Mouse (Mus musculus) lung, postnatal 0 days (tissue): ENCODE measurements around the gene Kdm4b. TPM values are rescaled to one million over a fixed set of nuclear protein-coding genes. Genes with fewer than 3 reads are reported as not detected.

Experiments
- ATAC-seq: fragments of 200-750 bp; cut with Nextera tagmentation; 2 replicates; pipeline ENCODE4 v1.8.0; 2017; ENCODE audit warnings: moderate library complexity
- DNase-seq: peaks from one replicate; pipeline ENCODE4 v3.0.0-alpha.2; 2016; ENCODE audit warnings: low spot score
- H3K27ac ChIP-seq: fragments of 300-500 bp; sonication (generic); 2 replicates; pipeline ENCODE4 v1.5.1; 2014; ENCODE audit warnings: antibody characterized with exemption, mild to moderate bottlenecking, low read length, mixed read lengths
- H3K27me3 ChIP-seq: fragments of 300-500 bp; sonication (generic); replicated peaks from 2 replicates; pipeline ENCODE4 v1.6.1; 2014; ENCODE audit warnings: low read length, mixed read lengths; ENCODE audit not compliant: insufficient read depth
- H3K36me3 ChIP-seq: fragments of 300-500 bp; sonication (generic); 2 replicates; pipeline ENCODE4 v1.6.1; 2014; ENCODE audit warnings: low read length, mixed read lengths; ENCODE audit not compliant: insufficient read depth
- H3K4me1 ChIP-seq: fragments of 300-500 bp; sonication (generic); 2 replicates; pipeline ENCODE4 v1.6.1; 2014; ENCODE audit warnings: antibody characterized with exemption, low read depth, low read length, mixed read lengths; ENCODE audit not compliant: insufficient read depth
- H3K4me2 ChIP-seq: fragments of 300-500 bp; sonication (generic); replicated peaks from 2 replicates; pipeline ENCODE4 v1.6.1; 2014; ENCODE audit warnings: low read depth, mild to moderate bottlenecking, low read length, moderate library complexity, mixed read lengths
- H3K4me3 ChIP-seq: fragments of 300-500 bp; sonication (generic); 2 replicates; pipeline ENCODE4 v1.5.1; 2014; ENCODE audit warnings: low read depth, low read length
- H3K9ac ChIP-seq: fragments of 300-500 bp; sonication (generic); replicated peaks from 2 replicates; pipeline ENCODE4 v1.6.1; 2014; ENCODE audit warnings: low read depth, mild to moderate bottlenecking
- H3K9me3 ChIP-seq: fragments of 300-500 bp; sonication (generic); 2 replicates; pipeline ENCODE4 v1.6.1; 2016; ENCODE audit warnings: low read length, mixed read lengths
- CTCF ChIP-seq: IDR thresholded peaks from 2 replicates; pipeline ENCODE4 v1.5.1; 2016; ENCODE audit warnings: antibody characterized with exemption, mild to moderate bottlenecking
- EP300 ChIP-seq: IDR thresholded peaks from 2 replicates; pipeline ENCODE4 v1.6.1; 2016; ENCODE audit warnings: antibody characterized with exemption, mild to moderate bottlenecking, control low read depth
- WGBS: fragments of 180-500 bp; shearing (Covaris S2); extraction: QIAGEN DNeasy Blood & Tissue Kit; methylation state at CpG from one replicate; pipeline ENCODE4 v1.1.7; 2014; 5-methylcytosine and 5-hydroxymethylcytosine counted together
- polyA plus RNA-seq: library from polyadenylated mRNA; unstranded; fragments of >200 nt; fragmentation: Nextera tagmentation; extraction: Ambion mirVana; gene quantifications from 2 replicates; pipeline ENCODE4 v1.2.1, GENCODE M21; 2015

The Kdm4b gene
- polyA plus RNA-seq, 1 experiment from 2014 or later: 19.7 TPM

GRCm38 (mm10) chr17:56401051-56401521 lies 75.2 kb downstream of the Kdm4b start:
- Histone ChIP-seq H3K9ac (no peak overlapping the region), H3K27ac (no peak overlapping the region), H3K36me3 (peaks cover 51% of the 10 kb centered on the region), H3K4me3 (no peak overlapping the region), H3K27me3 (no peaks in the 10 kb centered on the region), H3K4me2 (no peak overlapping the region), H3K4me1 (no peaks in the 10 kb centered on the region), H3K9me3 (no peaks in the 10 kb centered on the region)
- TF ChIP-seq CTCF (no peak), EP300 (no peak)
- no peak for DNase-seq
- ATAC-seq: no peak
- 89% methylated on average over 4 of the region's 4 CpGs for WGBS

- no peak for ATAC-seq
- no peaks in the 10 kb centered on the region for H3K9me3 ChIP-seq
Observed at GRCm38 (mm10) chr17:56405341-56405740, 79.5 kb downstream of the Kdm4b start.

GRCm38 (mm10) chr17:56405856-56406840 lies 80.3 kb downstream of the Kdm4b start:
- DNase-seq (peak; percentile 15), ATAC-seq (peak; percentile 16; the same call in 1 of the 2 replicates)
- H3K4me1 ChIP-seq: no peaks in the 10 kb centered on the region
- peaks cover 19% of the 10 kb centered on the region; the same call in 1 of the 2 replicates for H3K36me3 ChIP-seq
- H3K4me2 ChIP-seq: no peak overlapping the region
- no peaks in the 10 kb centered on the region for H3K9me3 ChIP-seq
- 73% methylated on average over 14 of the region's 14 CpGs for WGBS
- no peak for TF ChIP-seq EP300
- TF ChIP-seq CTCF: no peak
- H3K27ac ChIP-seq: no peak overlapping the region
- no peak overlapping the region for H3K9ac ChIP-seq
- no peak overlapping the region for H3K4me3 ChIP-seq
- H3K27me3 ChIP-seq: no peaks in the 10 kb centered on the region

More at GRCm38 (mm10) chr17:56405341-56405740, 79.5 kb downstream of the Kdm4b start:
- Histone ChIP-seq H3K27me3 (no peaks in the 10 kb centered on the region), H3K4me2 (no peak overlapping the region), H3K4me3 (no peak overlapping the region), H3K4me1 (no peaks in the 10 kb centered on the region), H3K36me3 (peaks cover 24% of the 10 kb centered on the region), H3K27ac (no peak overlapping the region), H3K9ac (no peak overlapping the region)
- WGBS: 69% methylated on average over 3 of the region's 3 CpGs
- TF ChIP-seq CTCF (no peak), EP300 (no peak)
- DNase-seq: peak; percentile 19

DNA sequence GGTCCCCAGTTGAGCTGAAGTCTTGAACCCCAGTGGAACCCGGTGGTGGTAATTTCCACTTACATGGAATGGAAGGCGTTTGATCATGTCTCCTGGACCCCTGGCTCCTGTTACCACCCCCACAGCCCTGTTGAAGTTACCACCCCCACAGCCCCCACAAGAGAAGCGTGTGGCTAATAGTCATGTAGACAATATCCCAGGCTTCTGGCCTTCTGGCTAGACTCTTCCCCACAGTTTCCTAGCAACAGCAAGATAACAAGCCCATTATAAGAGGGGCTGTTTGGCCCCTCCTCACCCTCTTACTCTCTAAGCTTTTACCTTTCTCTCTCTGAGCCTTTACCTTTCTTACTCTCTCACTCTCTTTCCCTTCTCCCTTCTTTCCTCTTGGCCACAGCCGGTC lies 81.0 kb downstream of the Kdm4b start:
- WGBS: 66% methylated on average over 4 of the region's 4 CpGs
- H3K36me3 ChIP-seq: 0 out of 2 replicates have a peak, but pooled peaks cover 14% of the 10 kb centered on the region
- ATAC-seq: no peak
- no peaks in the 10 kb centered on the region for H3K9me3 ChIP-seq
- no peak for TF ChIP-seq CTCF
- TF ChIP-seq EP300: no peak
- no peaks in the 10 kb centered on the region for H3K4me1 ChIP-seq
- H3K4me3 ChIP-seq: no peak overlapping the region
- DNase-seq: no peak
- H3K27me3 ChIP-seq: no peaks in the 10 kb centered on the region
- H3K27ac ChIP-seq: no peak overlapping the region
- H3K4me2 ChIP-seq: no peak overlapping the region
- no peak overlapping the region for H3K9ac ChIP-seq

- DNase-seq: no peak
- 36% methylated on average over 8 of the region's 8 CpGs for WGBS
- no peaks in the 10 kb centered on the region for H3K4me1 ChIP-seq
- H3K4me3 ChIP-seq: no peak overlapping the region
- no peaks in the 10 kb centered on the region for H3K27me3 ChIP-seq
- no peaks in the 10 kb centered on the region for H3K9me3 ChIP-seq
- no peak overlapping the region for H3K4me2 ChIP-seq
- no peak overlapping the region for H3K27ac ChIP-seq
- peak; percentile 9; the same call in 1 of the 2 replicates for ATAC-seq
- TF ChIP-seq EP300 (no peak), CTCF (no peak)
- H3K9ac ChIP-seq: no peak overlapping the region
- 0 out of 2 replicates have a peak, but pooled peaks cover 10% of the 10 kb centered on the region for H3K36me3 ChIP-seq
Observed at GRCm38 (mm10) chr17:56407379-56407778, 81.5 kb downstream of the Kdm4b start.

GRCm38 (mm10) chr17:56408965-56409625 lies 83.2 kb downstream of the Kdm4b start:
- no peaks in the 10 kb centered on the region for H3K9me3 ChIP-seq
- TF ChIP-seq EP300 (no peak), CTCF (no peak)
- H3K4me3 ChIP-seq: no peak overlapping the region
- H3K27me3 ChIP-seq: no peaks in the 10 kb centered on the region
- no peaks in the 10 kb centered on the region for H3K4me1 ChIP-seq
- ATAC-seq (no peak), DNase-seq (no peak)
- H3K27ac ChIP-seq: no peak overlapping the region
- H3K9ac ChIP-seq: no peak overlapping the region
- WGBS: 45% methylated on average over 13 of the region's 13 CpGs
- H3K36me3 ChIP-seq: 0 out of 2 replicates have a peak, but pooled peaks cover 10% of the 10 kb centered on the region
- no peak overlapping the region for H3K4me2 ChIP-seq
